Comparison of ENCODE assay signal across 12 mouse cellular contexts in genomic region chr12:16877141-16877540, GRCm38 (mm10). TPM values are rescaled to one million over a fixed set of nuclear protein-coding genes. Genes with fewer than 3 reads are reported as not detected.
DNase-seq lines count a peak whose midpoint lies in the region; ATAC-seq lines count a peak whose summit lies in the region.
"Had no signal": no experiment of that assay in that cellular context is flagged by ENCODE, and none has a peak within 500 bp of the region (broad histone marks: within the 10 kb centered on the region; RNA-seq: fewer than 3 reads in every experiment).

No protein-coding gene starts in this region.

- H3K27ac ChIP-seq in heart, embryonic 12.5 days (ENCODE audit: poor library complexity, severe bottlenecking): no peak overlapping the region
- peak overlapping the region; percentile 68 for H3K27ac ChIP-seq in midbrain, embryonic 10.5 days (replicated peaks)
- no peak overlapping the region for H3K27ac ChIP-seq in midbrain, embryonic 14.5 days (replicated peaks; ENCODE audit: low read depth, low read length)
- H3K27ac ChIP-seq: liver, embryonic 13.5 days; neural tube, embryonic 13.5 days had no signal

- H3K9me3 ChIP-seq in heart, embryonic 12.5 days (replicated peaks): no peaks in the 10 kb centered on the region
- no peaks in the 10 kb centered on the region for H3K9me3 ChIP-seq in midbrain, embryonic 10.5 days (replicated peaks)
- no peaks in the 10 kb centered on the region for H3K9me3 ChIP-seq in midbrain, embryonic 14.5 days (ENCODE audit: control insufficient read depth, low read length)
- H3K9me3 ChIP-seq: liver, embryonic 13.5 days; neural tube, embryonic 13.5 days had no signal

- peak; percentile 40; the same call in 1 of the 2 replicates for ATAC-seq in heart, embryonic 12.5 days (ENCODE audit: insufficient number of reproducible peaks, low FRiP score)
- no peak for ATAC-seq in midbrain, embryonic 14.5 days (ENCODE audit: low FRiP score, low TSS enrichment)
- ATAC-seq in frontal cortex, adult (ENCODE audit: low TSS enrichment): no peak
- ATAC-seq: CD4-positive, CD25-positive, alpha-beta regulatory T cell, adult 4 months had no signal

- intact Hi-C loops in heart, postnatal 10 days (cut with DNase I): no loop called here
- intact Hi-C loops in gastrocnemius, postnatal 14 days (cut with DNase I; ENCODE audit: low total_unique reads): no loop called here

- H3K36me3 ChIP-seq in heart, embryonic 12.5 days: no peaks in the 10 kb centered on the region
- H3K36me3 ChIP-seq in midbrain, embryonic 10.5 days: no peaks in the 10 kb centered on the region
- no peaks in the 10 kb centered on the region for H3K36me3 ChIP-seq in midbrain, embryonic 14.5 days (ENCODE audit: control insufficient read depth, insufficient read depth, low read length)
- H3K36me3 ChIP-seq: liver, embryonic 13.5 days; neural tube, embryonic 13.5 days had no signal

- H3K4me2 ChIP-seq in heart, embryonic 12.5 days: no peak overlapping the region
- H3K4me2 ChIP-seq in midbrain, embryonic 14.5 days (ENCODE audit: low read length): no peak overlapping the region
- H3K4me2 ChIP-seq: neural tube, embryonic 13.5 days had no signal

- no peak for DNase-seq in heart, postnatal 10 days
- no peak for DNase-seq in midbrain, embryonic 10.5 days (ENCODE audit: low spot score)
- no peak for DNase-seq in midbrain, embryonic 14.5 days
- peak; percentile 38 for DNase-seq in kidney, postnatal 14 days
- DNase-seq in T-cell, adult 2 months (ENCODE audit: low spot score): no peak
- DNase-seq in gastrocnemius, postnatal 14 days: no peak
- DNase-seq: cerebellum, adult 8-10 months; liver, embryonic 13.5 days had no signal

- H3K9ac ChIP-seq in heart, embryonic 12.5 days: peak overlapping the region; percentile 34; the same call in 1 of the 2 replicates
- no peak overlapping the region for H3K9ac ChIP-seq in midbrain, embryonic 14.5 days (replicated peaks; ENCODE audit: low read length)
- H3K9ac ChIP-seq: liver, embryonic 13.5 days; neural tube, embryonic 13.5 days had no signal

- 37% methylated on average over 5 of the region's 5 CpGs for WGBS in heart, embryonic 12.5 days
- WGBS in midbrain, embryonic 10.5 days: 68% methylated on average over 5 of the region's 5 CpGs
- 62% methylated on average over 5 of the region's 5 CpGs for WGBS in midbrain, embryonic 14.5 days

- no peak overlapping the region for H3K4me3 ChIP-seq in heart, embryonic 12.5 days
- no peak overlapping the region for H3K4me3 ChIP-seq in midbrain, embryonic 10.5 days
- no peak overlapping the region for H3K4me3 ChIP-seq in midbrain, embryonic 14.5 days (replicated peaks; ENCODE audit: low read depth, low read length)
- H3K4me3 ChIP-seq: liver, embryonic 13.5 days; neural tube, embryonic 13.5 days had no signal

- H3K27me3 ChIP-seq in heart, embryonic 12.5 days (replicated peaks): no peaks in the 10 kb centered on the region
- no peaks in the 10 kb centered on the region for H3K27me3 ChIP-seq in midbrain, embryonic 10.5 days (ENCODE audit: low read depth, poor library complexity, severe bottlenecking)
- no peaks in the 10 kb centered on the region for H3K27me3 ChIP-seq in midbrain, embryonic 14.5 days (ENCODE audit: control insufficient read depth, insufficient read depth, low read length)
- H3K27me3 ChIP-seq: liver, embryonic 13.5 days; neural tube, embryonic 13.5 days had no signal

- H3K4me1 ChIP-seq in heart, embryonic 12.5 days (replicated peaks): peaks cover 56% of the 10 kb centered on the region
- H3K4me1 ChIP-seq in midbrain, embryonic 10.5 days: peaks cover 11% of the 10 kb centered on the region
- H3K4me1 ChIP-seq in midbrain, embryonic 14.5 days (ENCODE audit: control insufficient read depth, insufficient read depth, low read length): no peaks in the 10 kb centered on the region

RNA-seq across cellular contexts. Expression of gene Rock2, which starts 17.6 kb away (rescaled TPM):
- polyA plus RNA-seq in heart, embryonic 12.5 days (2016; fragmentation: Nextera tagmentation; extraction: Ambion mirVana): 29.7 and 32.0 TPM in 2 replicates
- total RNA-seq in heart, postnatal 10 days (2021): 10 to 100 TPM; 90.0 to 93.5 TPM
- 11.4 TPM in 2 replicates for polyA plus RNA-seq in midbrain, embryonic 10.5 days (2016; fragmentation: Nextera tagmentation; extraction: Ambion mirVana)
- 17.2 and 17.8 TPM in 2 replicates for polyA plus RNA-seq in midbrain, embryonic 14.5 days (2014; fragmentation: Nextera tagmentation; extraction: Ambion mirVana)
- total RNA-seq in gastrocnemius, postnatal 14 days (2021): 10 to 100 TPM; 71.6 to 76.3 TPM
